Mouse (Mus musculus) liver, postnatal 0 days (tissue): ENCODE data around the gene Ugt1a8.
"Not testable (repeated sequence)": the region's sequence is repeated elsewhere in the genome, so short reads cannot be mapped to it uniquely, and the experiment has no call there.

Experiments used
- CTCF ChIP-seq: sonication (generic); IDR thresholded peaks from 2 replicates; pipeline ENCODE4 v1.5.1; 2016; ENCODE audit warnings: antibody characterized with exemption, low read depth
- EP300 ChIP-seq: IDR thresholded peaks from 2 replicates; pipeline ENCODE4 v1.6.1; 2016; ENCODE audit warnings: antibody characterized with exemption, low read depth, mild to moderate bottlenecking

GRCm38 (mm10) chr1:88140492-88140891 lies 52.9 kb downstream of the Ugt1a8 start:
- TF ChIP-seq CTCF, EP300: not testable (repeated sequence)
